Mouse (Mus musculus) intestine, postnatal 0 days (tissue): ENCODE results near the gene Slc45a3. TPM values are rescaled to one million over a fixed set of nuclear protein-coding genes. Genes with fewer than 3 reads are reported as not detected.

Experiments used
- ATAC-seq: fragments of 200-750 bp; cut with Nextera tagmentation; 2 replicates; pipeline ENCODE4 v1.8.0; 2017; ENCODE audit warnings: mild to moderate bottlenecking, moderate TSS enrichment, moderate library complexity
- H3K27ac ChIP-seq: fragments of 300-500 bp; sonication (generic); 2 replicates; pipeline ENCODE4 v1.5.1; 2014; ENCODE audit warnings: mild to moderate bottlenecking, low read depth, low read length, moderate library complexity
- H3K27me3 ChIP-seq: fragments of 300-500 bp; sonication (generic); replicated peaks from 2 replicates; pipeline ENCODE4 v1.6.1; 2014; ENCODE audit warnings: low read length, mixed read lengths; ENCODE audit not compliant: control insufficient read depth, insufficient read depth
- H3K36me3 ChIP-seq: fragments of 300-500 bp; sonication (generic); 2 replicates; pipeline ENCODE4 v1.6.1; 2014; ENCODE audit warnings: mild to moderate bottlenecking, moderate library complexity; ENCODE audit not compliant: control insufficient read depth, insufficient read depth
- H3K4me1 ChIP-seq: fragments of 300-500 bp; sonication (generic); replicated peaks from 2 replicates; pipeline ENCODE4 v1.6.1; 2014; ENCODE audit warnings: antibody characterized with exemption, low read length, mixed read lengths; ENCODE audit not compliant: control insufficient read depth, insufficient read depth
- H3K4me2 ChIP-seq: fragments of 300-500 bp; sonication (generic); replicated peaks from 2 replicates; pipeline ENCODE4 v1.6.1; 2014; ENCODE audit warnings: low read depth, mild to moderate bottlenecking, moderate library complexity
- H3K4me3 ChIP-seq: fragments of 300-500 bp; sonication (generic); 2 replicates; pipeline ENCODE4 v1.5.1; 2014; ENCODE audit warnings: low read depth, low read length
- H3K9ac ChIP-seq: fragments of 300-500 bp; sonication (generic); 2 replicates; pipeline ENCODE4 v1.6.1; 2014; ENCODE audit warnings: mild to moderate bottlenecking, low read depth, low read length
- H3K9me3 ChIP-seq: fragments of 300-500 bp; sonication (generic); 2 replicates; pipeline ENCODE4 v1.6.1; 2016; ENCODE audit warnings: mixed run types; ENCODE audit not compliant: control insufficient read depth
- CTCF ChIP-seq: sonication (generic); IDR thresholded peaks from 2 replicates; pipeline ENCODE4 v1.5.1; 2016; ENCODE audit warnings: low read depth, mild to moderate bottlenecking, control low read depth, antibody characterized with exemption, moderate library complexity
- whole genome bisulfite sequencing: fragments of 180-500 bp; shearing (Covaris S2); extraction: QIAGEN DNeasy Blood & Tissue Kit; methylation state at CpG from one replicate; pipeline ENCODE4 v1.1.7; 2014; 5-methylcytosine and 5-hydroxymethylcytosine counted together
- polyA plus RNA-seq: library from polyadenylated mRNA; unstranded; fragments of >200 nt; fragmentation: Nextera tagmentation; extraction: Ambion mirVana; gene quantifications from 2 replicates; pipeline ENCODE4 v1.2.1, GENCODE M21; 2015

Slc45a3 gene
- polyA plus RNA-seq, 1 experiment from 2014 or later: 2.5 TPM

DNA sequence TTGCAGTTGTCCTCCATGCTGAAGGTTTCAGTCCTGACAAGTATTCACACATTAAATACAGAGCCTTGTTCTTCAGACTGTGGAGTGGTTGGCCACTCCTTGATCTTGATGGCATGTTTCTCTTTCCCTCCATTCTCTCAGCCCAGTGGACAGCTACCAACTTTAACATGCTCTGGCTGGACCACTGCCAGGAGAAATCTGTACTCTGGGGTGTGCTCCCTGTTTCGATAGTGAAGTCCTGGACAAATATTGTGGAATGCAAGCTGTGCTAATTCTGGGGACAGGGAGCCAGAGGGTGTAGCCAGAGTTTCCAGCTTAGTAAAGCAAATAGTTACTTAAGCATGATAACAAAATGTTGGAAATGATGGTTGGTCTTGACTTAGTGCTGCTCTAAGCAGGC is 24.0 kb upstream of the Slc45a3 start:
- TF ChIP-seq CTCF: no peak
- no peaks in the 10 kb centered on the region for H3K9me3 ChIP-seq
- no peak overlapping the region for H3K4me2 ChIP-seq
- H3K9ac ChIP-seq: no peak overlapping the region
- 0 out of 2 replicates have a peak, but pooled peaks cover 3% of the 10 kb centered on the region for H3K4me1 ChIP-seq
- H3K4me3 ChIP-seq: no peak overlapping the region
- H3K27ac ChIP-seq: no peak overlapping the region
- 28% methylated on average over 1 of the region's 1 CpGs for WGBS
- ATAC-seq: no peak
- peaks cover 1% of the 10 kb centered on the region; the same call in 1 of the 2 replicates for H3K36me3 ChIP-seq
- no peaks in the 10 kb centered on the region for H3K27me3 ChIP-seq

DNA sequence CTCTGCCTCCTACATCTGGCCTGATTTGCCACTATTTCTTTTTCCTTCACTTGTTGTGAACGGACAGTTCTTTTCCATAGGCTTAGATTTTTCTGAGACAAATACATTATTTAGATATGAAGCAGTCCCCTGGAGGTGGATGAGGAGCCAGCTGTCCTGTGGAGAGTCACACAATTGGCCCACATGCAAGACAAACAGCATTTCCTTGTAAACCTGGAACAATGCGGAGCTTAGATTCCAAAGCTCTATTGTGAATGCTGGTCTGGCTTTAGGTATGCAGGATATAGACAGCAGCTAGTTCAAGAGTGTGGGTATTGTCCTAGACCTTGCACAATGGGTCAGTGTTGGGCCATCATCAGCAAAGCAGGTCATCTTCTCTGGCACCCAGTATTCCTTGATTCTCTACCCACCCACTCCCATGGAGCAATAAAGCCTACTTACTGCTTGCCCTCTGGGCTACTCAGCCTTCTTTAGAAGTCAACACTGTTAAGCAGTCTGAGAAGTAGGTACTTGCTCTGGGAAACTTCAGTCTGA is 22.0 kb upstream of the Slc45a3 start:
- no peak overlapping the region for H3K9ac ChIP-seq
- H3K27me3 ChIP-seq: no peaks in the 10 kb centered on the region
- H3K9me3 ChIP-seq: no peaks in the 10 kb centered on the region
- H3K4me2 ChIP-seq: no peak overlapping the region
- ATAC-seq: no peak
- H3K36me3 ChIP-seq: no peaks in the 10 kb centered on the region
- TF ChIP-seq CTCF: no peak
- H3K4me1 ChIP-seq: 0 out of 2 replicates have a peak, but pooled peaks cover 3% of the 10 kb centered on the region
- no peak overlapping the region for H3K27ac ChIP-seq
- WGBS: 77% methylated on average over 2 of the region's 2 CpGs
- no peak overlapping the region for H3K4me3 ChIP-seq

DNA sequence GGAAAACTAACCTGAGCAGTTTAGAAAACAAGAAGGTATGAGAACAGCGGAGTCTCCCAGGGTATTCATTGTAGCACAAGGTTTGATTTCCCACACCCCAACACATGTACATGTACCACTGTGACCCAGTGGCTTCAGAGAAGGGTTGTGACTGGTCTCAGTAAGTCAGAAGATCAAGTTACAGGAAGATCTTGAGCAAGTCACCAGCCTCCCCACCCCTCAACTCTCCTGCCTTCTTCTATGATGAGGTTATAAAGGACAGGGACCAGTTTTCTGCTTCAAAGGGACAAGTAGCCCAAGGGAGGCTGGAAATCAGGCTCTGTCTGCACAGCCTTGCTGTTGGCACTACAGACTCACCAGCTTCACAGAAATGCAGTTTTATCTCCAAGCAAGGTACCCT is 21.3 kb upstream of the Slc45a3 start:
- 0 out of 2 replicates have a peak, but pooled peaks cover 3% of the 10 kb centered on the region for H3K4me1 ChIP-seq
- no peak for TF ChIP-seq CTCF
- WGBS: 59% methylated on average over 1 of the region's 1 CpGs
- H3K9me3 ChIP-seq: no peaks in the 10 kb centered on the region
- no peak overlapping the region for H3K4me3 ChIP-seq
- no peaks in the 10 kb centered on the region for H3K36me3 ChIP-seq
- no peaks in the 10 kb centered on the region for H3K27me3 ChIP-seq
- no peak for ATAC-seq
- H3K4me2 ChIP-seq: no peak overlapping the region
- H3K27ac ChIP-seq: no peak overlapping the region
- no peak overlapping the region for H3K9ac ChIP-seq

DNA sequence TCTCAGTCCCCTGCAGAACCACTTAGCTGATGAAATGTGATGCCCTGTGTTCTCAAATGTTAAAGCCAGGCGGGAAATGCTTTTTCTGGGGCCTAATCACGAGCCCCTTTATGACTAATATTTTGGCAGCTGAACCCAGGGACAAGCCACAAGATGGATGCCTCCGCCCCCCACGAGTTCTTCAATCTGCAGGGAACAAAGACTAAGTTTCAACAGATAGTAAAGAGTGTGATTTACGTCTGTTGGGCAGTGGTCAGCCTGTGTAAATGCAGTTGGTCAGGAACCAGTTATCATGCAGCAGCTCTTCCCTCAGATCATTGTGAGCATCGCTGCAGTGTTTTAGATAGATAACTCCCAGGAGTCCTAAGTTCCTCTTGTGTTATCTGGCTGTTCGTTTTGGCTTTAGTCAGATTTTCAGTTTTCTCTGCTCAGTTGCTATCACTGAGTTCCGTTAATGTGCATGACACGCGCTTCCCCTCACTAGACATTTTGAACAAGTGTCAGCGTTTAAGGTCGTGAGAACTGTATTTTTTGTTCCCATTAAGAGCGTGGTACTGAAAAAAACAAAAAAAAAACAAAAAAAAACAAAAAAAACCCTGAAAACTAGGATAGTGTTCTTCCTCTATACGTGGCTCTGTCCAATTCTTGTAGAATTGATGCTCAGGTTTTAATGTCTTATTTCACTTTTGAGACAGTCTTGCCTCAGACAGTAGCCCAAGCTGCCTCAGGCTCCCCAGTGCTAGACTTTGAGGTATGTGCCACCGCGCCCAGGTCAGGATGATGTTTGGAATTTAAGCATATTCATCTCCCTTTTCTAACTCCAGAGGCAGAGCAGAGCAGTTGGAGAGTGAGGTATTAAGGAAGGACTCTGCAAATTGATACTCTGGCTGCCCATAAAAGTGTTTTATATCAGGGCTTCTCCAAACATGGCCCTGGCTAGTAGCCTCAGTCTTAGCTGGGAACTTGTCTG is 19.9 kb upstream of the Slc45a3 start:
- no peak for ATAC-seq
- H3K27me3 ChIP-seq: no peaks in the 10 kb centered on the region
- H3K36me3 ChIP-seq: no peaks in the 10 kb centered on the region
- H3K4me3 ChIP-seq: no peak overlapping the region
- H3K27ac ChIP-seq: no peak overlapping the region
- H3K4me1 ChIP-seq: 0 out of 2 replicates have a peak, but pooled peaks cover 3% of the 10 kb centered on the region
- H3K4me2 ChIP-seq: no peak overlapping the region
- H3K9ac ChIP-seq: no peak overlapping the region
- H3K9me3 ChIP-seq: no peaks in the 10 kb centered on the region
- 66% methylated on average over 16 of the region's 16 CpGs for WGBS
- TF ChIP-seq CTCF: no peak

DNA sequence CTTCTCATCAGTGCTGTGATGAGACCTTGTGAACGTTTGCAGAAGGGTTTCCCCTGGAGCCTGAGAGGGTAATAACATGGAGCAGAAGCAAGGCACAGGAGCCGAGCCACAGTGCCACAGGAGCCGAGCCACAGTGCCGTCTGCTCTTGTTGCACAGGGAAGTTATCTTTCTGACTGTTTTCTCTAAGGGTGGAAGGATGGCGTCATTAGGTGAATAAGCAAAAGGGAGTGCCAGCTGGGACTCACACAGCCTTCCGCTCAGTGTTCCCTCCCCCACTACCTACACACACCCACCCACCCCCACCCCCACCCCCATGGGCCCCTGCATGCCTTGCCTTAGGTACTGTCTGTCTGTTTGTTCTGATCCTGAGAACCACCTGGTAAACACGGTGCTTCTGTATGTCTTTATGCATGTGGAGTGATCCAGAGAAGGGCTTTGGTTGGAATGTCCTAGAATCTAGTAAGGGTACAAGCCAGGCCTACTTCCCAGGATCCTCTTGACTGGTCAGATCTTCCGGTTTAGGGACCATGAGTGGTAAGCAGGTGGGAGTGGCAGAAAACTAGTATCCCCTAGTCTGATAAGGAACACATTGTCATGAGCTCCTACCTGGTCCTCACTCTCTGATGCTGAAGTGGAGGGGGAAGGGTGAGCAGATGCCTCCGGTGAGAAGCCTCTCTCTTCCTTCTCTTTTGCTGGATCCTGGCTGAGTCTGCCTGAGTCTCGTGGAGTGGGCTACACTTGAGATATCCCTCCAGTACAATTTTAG is 16.9 kb upstream of the Slc45a3 start:
- H3K36me3 ChIP-seq: no peaks in the 10 kb centered on the region
- no peaks in the 10 kb centered on the region for H3K27me3 ChIP-seq
- WGBS: 31% methylated on average over 10 of the region's 10 CpGs
- no peaks in the 10 kb centered on the region for H3K9me3 ChIP-seq
- no peak overlapping the region for H3K9ac ChIP-seq
- H3K4me2 ChIP-seq: no peak overlapping the region
- no peak overlapping the region for H3K4me3 ChIP-seq
- H3K4me1 ChIP-seq: 0 out of 2 replicates have a peak, but pooled peaks cover 3% of the 10 kb centered on the region
- H3K27ac ChIP-seq: no peak overlapping the region
- no peak for ATAC-seq
- TF ChIP-seq CTCF: no peak
